Mouse (Mus musculus): ENCODE data around the gene Cep162. TPM values are rescaled to one million over a fixed set of nuclear protein-coding genes. Genes with fewer than 3 reads are reported as not detected.

The Cep162 gene
- polyA plus RNA-seq (2017; shearing (Covaris generic)), result 10 to 100 TPM; 12.8 to 13.3 TPM

- peak; percentile 92 for ATAC-seq
These were observed at the start of gene Cep162 for GRCm38 (mm10) chr9:87254903-87255695. TSS of gene Cep162 (minus strand) at chr9:87255536.

GRCm38 (mm10) chr9:87303196-87303595, 47.9 kb upstream of the Cep162 start:
- no peak for ATAC-seq

- ATAC-seq, result no peak
These were observed 43.6 kb upstream of the Cep162 start for GRCm38 (mm10) chr9:87298900-87299299.

GRCm38 (mm10) chr9:87297522-87297921, 42.2 kb upstream of the Cep162 start:
- ATAC-seq, result no peak

GRCm38 (mm10) chr9:87255696-87256030, 327 bp upstream of the Cep162 start:
- ATAC-seq, result peak; percentile 76

GRCm38 (mm10) chr9:87248118-87248517, 7.2 kb downstream of the Cep162 start:
- ATAC-seq, result peak; percentile 82

- ATAC-seq, result no peak
These were observed 7.7 kb downstream of the Cep162 start for GRCm38 (mm10) chr9:87247678-87248077.

- no peak for ATAC-seq
These were observed 42.1 kb downstream of the Cep162 start for GRCm38 (mm10) chr9:87213204-87213603.

GRCm38 (mm10) chr9:87210830-87211339, 44.5 kb downstream of the Cep162 start:
- ATAC-seq, result no peak

GRCm38 (mm10) chr9:87202431-87202830, 52.9 kb downstream of the Cep162 start:
- no peak for ATAC-seq

GRCm38 (mm10) chr9:87200919-87201318, 54.4 kb downstream of the Cep162 start:
- ATAC-seq, result no peak

GRCm38 (mm10) chr9:87200426-87200825, 54.9 kb downstream of the Cep162 start:
- no peak for ATAC-seq

GRCm38 (mm10) chr9:87198036-87198435, 57.3 kb downstream of the Cep162 start:
- no peak for ATAC-seq

GRCm38 (mm10) chr9:87197277-87197676, 58.1 kb downstream of the Cep162 start:
- no peak for ATAC-seq

- no peak for ATAC-seq
These were observed 61.6 kb downstream of the Cep162 start for GRCm38 (mm10) chr9:87193721-87194120.

GRCm38 (mm10) chr9:87187336-87187735, 68.0 kb downstream of the Cep162 start:
- ATAC-seq, result no peak

GRCm38 (mm10) chr9:87182231-87182630, 73.1 kb downstream of the Cep162 start:
- no peak for ATAC-seq

- ATAC-seq, result peak; percentile 43
These were observed 76.8 kb downstream of the Cep162 start for GRCm38 (mm10) chr9:87178534-87178933.

- no peak for ATAC-seq
These were observed 83.8 kb downstream of the Cep162 start for GRCm38 (mm10) chr9:87171517-87171916.

GRCm38 (mm10) chr9:87170891-87171290, 84.4 kb downstream of the Cep162 start:
- ATAC-seq, result no peak

- ATAC-seq, result no peak
These were observed 86.2 kb downstream of the Cep162 start for GRCm38 (mm10) chr9:87169144-87169543.

GRCm38 (mm10) chr9:87168051-87168450, 87.3 kb downstream of the Cep162 start:
- ATAC-seq, result no peak

GRCm38 (mm10) chr9:87167001-87167830, 88.1 kb downstream of the Cep162 start:
- ATAC-seq, result no peak

- ATAC-seq, result no peak
These were observed 92.8 kb downstream of the Cep162 start for GRCm38 (mm10) chr9:87162559-87162958.

Measured in CD4-positive, CD25-positive, alpha-beta regulatory T cell, adult 4 months (primary cell).